Mouse (Mus musculus) cerebellum, postnatal 25 days (tissue): Measurements from ENCODE around the gene Bahd1.

Experiments used
- DNase-seq, 2 experiments: peaks; one replicate each; pipeline ENCODE4 v3.0.0; 2021; ENCODE audit warnings: mixed read lengths in 2 of 2

The Bahd1 gene

GRCm38 (mm10) chr2:118899306-118899705 is 871 bp upstream of the Bahd1 start:
- no peak for DNase-seq

- DNase-seq, result no peak
Observed at GRCm38 (mm10) chr2:118900826-118901140, 606 bp downstream of the Bahd1 start.

GRCm38 (mm10) chr2:118901175-118902031 is 1.2 kb downstream of the Bahd1 start:
- peak; percentile 98 to 99 for DNase-seq

- peak; percentile 61 to 69 for DNase-seq
Observed at GRCm38 (mm10) chr2:118902051-118903025, 2.2 kb downstream of the Bahd1 start.

GRCm38 (mm10) chr2:118903333-118903741 is 3.2 kb downstream of the Bahd1 start:
- DNase-seq, result peak; percentile 57 to 67

- DNase-seq, result no peak
Observed at GRCm38 (mm10) chr2:118905433-118906117, 5.4 kb downstream of the Bahd1 start.

GRCm38 (mm10) chr2:118906118-118906492 is 5.9 kb downstream of the Bahd1 start:
- DNase-seq, result no peak

GRCm38 (mm10) chr2:118907781-118908180 is 7.6 kb downstream of the Bahd1 start:
- DNase-seq, result no peak

- no peak for DNase-seq
Observed at GRCm38 (mm10) chr2:118909151-118909550, 9.0 kb downstream of the Bahd1 start.

GRCm38 (mm10) chr2:118910605-118911278 is 10.6 kb downstream of the Bahd1 start:
- DNase-seq, result no peak

- no peak for DNase-seq
Observed at GRCm38 (mm10) chr2:118912706-118913105, 12.5 kb downstream of the Bahd1 start.

GRCm38 (mm10) chr2:118913551-118914276 is 13.5 kb downstream of the Bahd1 start:
- DNase-seq, result peak; percentile 57 to 66

- no peak for DNase-seq
Observed at GRCm38 (mm10) chr2:118914685-118915084, 14.5 kb downstream of the Bahd1 start.

- DNase-seq, result no peak
Observed at GRCm38 (mm10) chr2:118916436-118916835, 16.3 kb downstream of the Bahd1 start.

- no peak for DNase-seq
Observed at GRCm38 (mm10) chr2:118918543-118918942, 18.4 kb downstream of the Bahd1 start.

- peak in 1 of 2 experiments; percentile 35 for DNase-seq
Observed at GRCm38 (mm10) chr2:118920428-118920827, 20.3 kb downstream of the Bahd1 start.

- DNase-seq, result peak in 1 of 2 experiments; percentile 14
Observed at GRCm38 (mm10) chr2:118925952-118926351, 25.8 kb downstream of the Bahd1 start.

- DNase-seq, result peak; percentile 60 to 81
Observed at GRCm38 (mm10) chr2:118926361-118926997, 26.3 kb downstream of the Bahd1 start, which contains the start of gene Chst14. TSS of gene Chst14 (plus strand) at chr2:118926496.

- peak in 1 of 2 experiments; percentile 31 for DNase-seq
Observed at GRCm38 (mm10) chr2:118926998-118927739, 27.0 kb downstream of the Bahd1 start.

GRCm38 (mm10) chr2:118941341-118941740 is 41.2 kb downstream of the Bahd1 start:
- no peak for DNase-seq
